Mouse (Mus musculus) heart, embryonic 14.5 days (tissue): ENCODE data around the gene Mybpc3. TPM values are rescaled to one million over a fixed set of nuclear protein-coding genes. Genes with fewer than 3 reads are reported as not detected.

Experiments used
- ATAC-seq: fragments of 200-750 bp; cut with Nextera tagmentation; 2 replicates; pipeline ENCODE4 v1.8.0; 2017; ENCODE audit warnings: low read depth, moderate TSS enrichment; ENCODE audit not compliant: insufficient number of reproducible peaks, insufficient read depth, low FRiP score
- H3K27ac ChIP-seq, 2 experiments: fragments of 200-500 bp in 1 of 2; fragments of 300-500 bp in 1 of 2; sonication (generic) in 1 of 2; replicated peaks in 1 of 2; 2 replicates each; pipeline ENCODE4 v1.5.1; 2012 to 2014; ENCODE audit warnings: low read depth in 2 of 2, low read length in 2 of 2, control low read depth in 1 of 2, mild to moderate bottlenecking in 1 of 2, mixed read lengths in 1 of 2; ENCODE audit not compliant: control insufficient read depth in 1 of 2, insufficient read depth in 1 of 2
- H3K27me3 ChIP-seq: fragments of 300-500 bp; sonication (generic); 2 replicates; pipeline ENCODE4 v1.6.1; 2014; ENCODE audit warnings: mild to moderate bottlenecking, low read length, control low read depth; ENCODE audit not compliant: control insufficient read depth, insufficient read depth
- H3K36me3 ChIP-seq: fragments of 300-500 bp; sonication (generic); 2 replicates; pipeline ENCODE4 v1.6.1; 2014; ENCODE audit warnings: mild to moderate bottlenecking, control low read depth, low read length, mixed read lengths; ENCODE audit not compliant: control insufficient read depth, insufficient read depth
- H3K4me1 ChIP-seq, 2 experiments: fragments of 200-500 bp in 1 of 2; fragments of 300-500 bp in 1 of 2; sonication (generic) in 1 of 2; 2 replicates each; pipeline ENCODE4 v1.6.1; 2012 to 2014; ENCODE audit warnings: low read length in 2 of 2, control low read depth in 1 of 2, mixed read lengths in 1 of 2; ENCODE audit not compliant: control insufficient read depth in 2 of 2, insufficient read depth in 2 of 2
- H3K4me2 ChIP-seq: fragments of 300-500 bp; sonication (generic); 2 replicates; pipeline ENCODE4 v1.6.1; 2014; ENCODE audit warnings: mild to moderate bottlenecking, low read length
- H3K4me3 ChIP-seq, 2 experiments: fragments of 200-500 bp in 1 of 2; fragments of 300-500 bp in 1 of 2; sonication (generic) in 1 of 2; 2 replicates each; pipeline ENCODE4 v1.5.1; 2012 to 2014; ENCODE audit warnings: low read length in 2 of 2, mild to moderate bottlenecking in 2 of 2, control low read depth in 1 of 2, low read depth in 1 of 2, moderate library complexity in 1 of 2; ENCODE audit not compliant: control insufficient read depth in 1 of 2, insufficient read depth in 1 of 2
- H3K9ac ChIP-seq: fragments of 300-500 bp; sonication (generic); 2 replicates; pipeline ENCODE4 v1.6.1; 2014; ENCODE audit warnings: mild to moderate bottlenecking, low read length
- H3K9me3 ChIP-seq: fragments of 300-500 bp; sonication (generic); 2 replicates; pipeline ENCODE4 v1.6.1; 2016; ENCODE audit warnings: low read length, control low read depth; ENCODE audit not compliant: control insufficient read depth
- WGBS: fragments of 180-500 bp; shearing (Covaris S2); extraction: QIAGEN DNeasy Blood & Tissue Kit; methylation state at CpG from one replicate; pipeline ENCODE4 v1.1.7; 2014; 5-methylcytosine and 5-hydroxymethylcytosine counted together
- polyA plus RNA-seq: library from polyadenylated mRNA; unstranded; fragments of >200 nt; fragmentation: Nextera tagmentation; extraction: Ambion mirVana; gene quantifications from 2 replicates; pipeline ENCODE4 v1.2.1, GENCODE M21; 2014

Mybpc3 gene
- polyA plus RNA-seq, 1 experiment from 2014 or later, result 789 TPM

- H3K4me2 ChIP-seq, result peak overlapping the region; percentile 95
- no peaks in the 10 kb centered on the region for H3K36me3 ChIP-seq
- no peaks in the 10 kb centered on the region for H3K27me3 ChIP-seq
- peaks cover 3 to 14% of the 10 kb centered on the region in 2 experiments; a peak in 3 of 4 replicates for H3K4me1 ChIP-seq
- peak overlapping the region in 1 of 2 experiments; percentile 62; a peak in 2 of 4 replicates for H3K27ac ChIP-seq
- under 1% methylated on average over 9 of the region's 9 CpGs for WGBS
- H3K4me3 ChIP-seq, result peak overlapping the region; percentile 68 to 90
- H3K9ac ChIP-seq, result peak overlapping the region; percentile 72
- peak; percentile 92 for ATAC-seq
- no peaks in the 10 kb centered on the region for H3K9me3 ChIP-seq
These were observed 65.2 kb downstream of the Mybpc3 start for GRCm38 (mm10) chr2:91183148-91183513.

- Histone ChIP-seq H3K27me3 (no peaks in the 10 kb centered on the region), H3K4me1 (peaks cover 3 to 14% of the 10 kb centered on the region in 2 experiments; a peak in 3 of 4 replicates), H3K36me3 (no peaks in the 10 kb centered on the region), H3K9ac (peak within 1 kb of the TSS; percentile 72), H3K27ac (peak within 1 kb of the TSS in 1 of 2 experiments; percentile 62; a peak in 2 of 4 replicates), H3K4me2 (peak within 1 kb of the TSS; percentile 95), H3K4me3 (peak within 1 kb of the TSS; percentile 68 to 90), H3K9me3 (no peaks in the 10 kb centered on the region)
- WGBS, result 62% methylated on average over 15 of the region's 15 CpGs
- ATAC-seq, result no peak
These were observed 65.9 kb downstream of the Mybpc3 start, which contains the start of gene Madd for GRCm38 (mm10) chr2:91183711-91184405. Madd (minus strand) TSS chr2:91183837.

Other genes with a start within 250 kb of the Mybpc3 start
- 19.4 and 22.2 TPM in 2 replicates for gene C1qtnf4, start 232.3 kb upstream of the Mybpc3 start, polyA plus RNA-seq
- 20.6 and 24.8 TPM in 2 replicates for gene Kbtbd4, start 213.4 kb upstream of the Mybpc3 start, polyA plus RNA-seq
- 410 and 423 TPM in 2 replicates for gene Ndufs3, start 213.3 kb upstream of the Mybpc3 start, polyA plus RNA-seq
- gene Celf1, start 177.8 kb upstream of the Mybpc3 start, polyA plus RNA-seq, result 76.6 and 79.1 TPM in 2 replicates
- gene Rapsn, start 82.5 kb upstream of the Mybpc3 start, polyA plus RNA-seq, result 29.8 and 31.0 TPM in 2 replicates
- 275 and 293 TPM in 2 replicates for gene Psmc3, start 64.1 kb upstream of the Mybpc3 start, polyA plus RNA-seq
- gene Slc39a13, start 47.7 kb upstream of the Mybpc3 start, polyA plus RNA-seq, result 50.6 and 52.0 TPM in 2 replicates
- 4.8 and 5.1 TPM in 2 replicates for gene Spi1, start 35.8 kb upstream of the Mybpc3 start, polyA plus RNA-seq
- 5.2 and 5.3 TPM in 2 replicates for gene Madd, start 65.7 kb downstream of the Mybpc3 start, polyA plus RNA-seq
- 2.2 and 2.6 TPM in 2 replicates for gene Nr1h3, start 84.7 kb downstream of the Mybpc3 start, polyA plus RNA-seq
- gene Acp2, start 84.7 kb downstream of the Mybpc3 start, polyA plus RNA-seq, result 21.9 and 22.7 TPM in 2 replicates
- 7.0 and 8.3 TPM in 2 replicates for gene Ddb2, start 118.8 kb downstream of the Mybpc3 start, polyA plus RNA-seq
- gene Pacsin3, start 137.8 kb downstream of the Mybpc3 start, polyA plus RNA-seq, result 38.2 and 39.6 TPM in 2 replicates
- gene Arfgap2, start 146.8 kb downstream of the Mybpc3 start, polyA plus RNA-seq, result 59.2 and 65.8 TPM in 2 replicates